Mouse (Mus musculus) heart, postnatal 14 days (tissue): ENCODE data around the gene Dtnb. TPM values are rescaled to one million over a fixed set of nuclear protein-coding genes. Genes with fewer than 3 reads are reported as not detected.
"Not testable (repeated sequence)": the region's sequence is repeated elsewhere in the genome, so short reads cannot be mapped to it uniquely, and the experiment has no call there.

Source experiments
- DNase-seq, 2 experiments: peaks; one replicate each; pipeline ENCODE4 v3.0.0; 2021 to 2022
- intact Hi-C: fragments of 180-260 bp; cut with DNase I; formaldehyde crosslinking; loops from one replicate; pipeline ENCODE4 v1.15.1; 2025
- total RNA-seq, 2 experiments: library from RNA; stranded (reverse); gene quantifications; 2 replicates each; pipeline ENCODE4 v1.2.3; 2021

Dtnb gene
- total RNA-seq, 2 experiments from 2014 or later = 5.0 to 5.5 TPM

GRCm38 (mm10) chr12:3657234-3657633, 85.1 kb downstream of the Dtnb start:
- DNase-seq = no peak
- intact Hi-C loops = no loop called here

GRCm38 (mm10) chr12:3657786-3658185, 85.6 kb downstream of the Dtnb start:
- no peak for DNase-seq
- intact Hi-C loops = no loop called here

- intact Hi-C loops = no loop called here
Observed at GRCm38 (mm10) chr12:3659554-3660311, 87.6 kb downstream of the Dtnb start.

GRCm38 (mm10) chr12:3660985-3661635, 88.9 kb downstream of the Dtnb start:
- DNase-seq = peak in 1 of 2 experiments; percentile 34
- intact Hi-C loops = no loop called here

More at GRCm38 (mm10) chr12:3659554-3660311, 87.6 kb downstream of the Dtnb start:
- no peak for DNase-seq

GRCm38 (mm10) chr12:3662660-3663059, 90.5 kb downstream of the Dtnb start:
- DNase-seq = peak in 1 of 2 experiments; percentile 14
- intact Hi-C loops = no loop called here

- no peak for DNase-seq
- intact Hi-C loops = no loop called here
Observed at GRCm38 (mm10) chr12:3663386-3663785, 91.2 kb downstream of the Dtnb start.

GRCm38 (mm10) chr12:3669971-3670381, 97.8 kb downstream of the Dtnb start:
- intact Hi-C loops = no loop called here
- no peak for DNase-seq

- intact Hi-C loops = no loop called here
- DNase-seq = no peak
Observed at GRCm38 (mm10) chr12:3671117-3671516, 98.9 kb downstream of the Dtnb start.

- intact Hi-C loops = no loop called here
Observed at GRCm38 (mm10) chr12:3672786-3673185, 100.6 kb downstream of the Dtnb start.

GRCm38 (mm10) chr12:3673886-3674285, 101.7 kb downstream of the Dtnb start:
- DNase-seq = no peak
- intact Hi-C loops = no loop called here

More at GRCm38 (mm10) chr12:3672786-3673185, 100.6 kb downstream of the Dtnb start:
- no peak for DNase-seq

GRCm38 (mm10) chr12:3674913-3675312, 102.7 kb downstream of the Dtnb start:
- no peak for DNase-seq
- intact Hi-C loops = no loop called here

- intact Hi-C loops = no loop called here
- no peak for DNase-seq
Observed at GRCm38 (mm10) chr12:3680721-3681120, 108.5 kb downstream of the Dtnb start.

- intact Hi-C loops = no loop called here
- DNase-seq = no peak
Observed at GRCm38 (mm10) chr12:3683041-3683440, 110.9 kb downstream of the Dtnb start.

GRCm38 (mm10) chr12:3686419-3686940, 114.3 kb downstream of the Dtnb start:
- DNase-seq = no peak
- intact Hi-C loops = no loop called here

GRCm38 (mm10) chr12:3690926-3691529, 118.8 kb downstream of the Dtnb start:
- intact Hi-C loops = not testable (repeated sequence)

GRCm38 (mm10) chr12:3692795-3693392, 120.7 kb downstream of the Dtnb start:
- no peak for DNase-seq

More at GRCm38 (mm10) chr12:3690926-3691529, 118.8 kb downstream of the Dtnb start:
- not testable (repeated sequence) for DNase-seq

GRCm38 (mm10) chr12:3695741-3696501, 123.7 kb downstream of the Dtnb start:
- intact Hi-C loops = loop anchor here (2.0 kb wide), 1 partner anchor 97 kb away; no protein-coding TSS in a partner anchor
- peak; percentile 20 to 66 for DNase-seq

More at GRCm38 (mm10) chr12:3692795-3693392, 120.7 kb downstream of the Dtnb start:
- intact Hi-C loops = no loop called here

GRCm38 (mm10) chr12:3700503-3700902, 128.3 kb downstream of the Dtnb start:
- DNase-seq = no peak
- intact Hi-C loops = no loop called here

- no peak for DNase-seq
Observed at GRCm38 (mm10) chr12:3702903-3703302, 130.7 kb downstream of the Dtnb start.

More at GRCm38 (mm10) chr12:3702903-3703302, 130.7 kb downstream of the Dtnb start:
- intact Hi-C loops = no loop called here
